Mouse (Mus musculus) olfactory bulb, adult 2 months (tissue): ENCODE measurements around the gene Raly.

Source experiments
- CTCF ChIP-seq: fragments of 200-500 bp; IDR thresholded peaks from 2 replicates; pipeline ENCODE4 v1.5.1; 2012; ENCODE audit warnings: low read depth, mild to moderate bottlenecking, low read length, moderate library complexity; ENCODE audit not compliant: insufficient read depth
- POLR2A ChIP-seq: fragments of 200-500 bp; IDR thresholded peaks from 2 replicates; pipeline ENCODE4 v1.6.1; 2012; ENCODE audit warnings: mild to moderate bottlenecking, low read depth, low read length, moderate library complexity; ENCODE audit not compliant: insufficient read depth

GRCm38 (mm10) chr2:154763226-154763625 lies 27.7 kb upstream of the Raly start:
- TF ChIP-seq CTCF (no peak), POLR2A (no peak)
